Mouse (Mus musculus) liver, embryonic 14.5 days (tissue): ENCODE measurements around the gene Lce3b. TPM values are rescaled to one million over a fixed set of nuclear protein-coding genes. Genes with fewer than 3 reads are reported as not detected.
A peak's percentile ranks its signal among the peaks of the same experiment; 100 is the strongest.

ENCODE experiments used
- ATAC-seq: fragments of 200-750 bp; cut with Nextera tagmentation; 2 replicates; pipeline ENCODE4 v1.8.0; 2017; ENCODE audit warnings: moderate number of reproducible peaks, mild to moderate bottlenecking, moderate library complexity; ENCODE audit not compliant: insufficient read depth
- DNase-seq, 3 experiments: peaks; one replicate each; pipeline ENCODE4 v3.0.0-alpha.2; 2012 to 2013; ENCODE audit warnings: low read depth in 3 of 3, low spot score in 3 of 3
- H3K27ac ChIP-seq: fragments of 300-500 bp; sonication (generic); 2 replicates; pipeline ENCODE4 v1.5.1; 2014; ENCODE audit warnings: moderate library complexity, mild to moderate bottlenecking, control low read depth, inconsistent platforms
- H3K27me3 ChIP-seq: fragments of 300-500 bp; sonication (generic); 2 replicates; pipeline ENCODE4 v1.6.1; 2014; ENCODE audit warnings: mild to moderate bottlenecking, low read length, moderate library complexity; ENCODE audit not compliant: control insufficient read depth, insufficient read depth
- H3K36me3 ChIP-seq: fragments of 300-500 bp; sonication (generic); replicated peaks from 2 replicates; pipeline ENCODE4 v1.6.1; 2014; ENCODE audit warnings: low read depth; ENCODE audit not compliant: control insufficient read depth, insufficient read depth
- H3K4me1 ChIP-seq, 2 experiments: fragments of 200-500 bp in 1 of 2; fragments of 300-500 bp in 1 of 2; sonication (generic) in 1 of 2; replicated peaks; 2 replicates each; pipeline ENCODE4 v1.6.1; 2012 to 2014; ENCODE audit warnings: antibody characterized with exemption in 1 of 2, inconsistent platforms in 1 of 2, low read length in 1 of 2; ENCODE audit not compliant: control insufficient read depth in 2 of 2, insufficient read depth in 2 of 2
- H3K4me2 ChIP-seq: fragments of 300-500 bp; sonication (generic); 2 replicates; pipeline ENCODE4 v1.6.1; 2014; ENCODE audit warnings: low read depth, mild to moderate bottlenecking, control low read depth, moderate library complexity
- H3K4me3 ChIP-seq, 2 experiments: fragments of 200-500 bp in 1 of 2; fragments of 300-500 bp in 1 of 2; sonication (generic) in 1 of 2; 2 replicates each; pipeline ENCODE4 v1.5.1; 2012 to 2014; ENCODE audit warnings: low read depth in 2 of 2, low read length in 2 of 2, mild to moderate bottlenecking in 2 of 2, control low read depth in 1 of 2, inconsistent platforms in 1 of 2, moderate library complexity in 1 of 2; ENCODE audit not compliant: insufficient read depth in 1 of 2
- H3K9ac ChIP-seq: fragments of 300-500 bp; sonication (generic); replicated peaks from 2 replicates; pipeline ENCODE4 v1.6.1; 2014; ENCODE audit warnings: mild to moderate bottlenecking, control low read depth, moderate library complexity
- H3K9me3 ChIP-seq: fragments of 300-500 bp; sonication (generic); 2 replicates; pipeline ENCODE4 v1.6.1; 2016; ENCODE audit warnings: low read length, mixed read lengths; ENCODE audit not compliant: control insufficient read depth
- CTCF ChIP-seq: IDR thresholded peaks from 2 replicates; pipeline ENCODE4 v1.5.1; 2016; ENCODE audit warnings: antibody characterized with exemption, low read depth, control low read depth
- EP300 ChIP-seq: IDR thresholded peaks from 2 replicates; pipeline ENCODE4 v1.6.1; 2016; ENCODE audit warnings: antibody characterized with exemption, low read depth
- WGBS: fragments of 180-500 bp; shearing (Covaris S2); extraction: QIAGEN DNeasy Blood & Tissue Kit; methylation state at CpG from one replicate; pipeline ENCODE4 v1.1.7; 2014; ENCODE audit not compliant: insufficient replicate concordance; 5-methylcytosine and 5-hydroxymethylcytosine counted together
- polyA plus RNA-seq, 2 experiments: library from polyadenylated mRNA; depleted of rRNA in 1 of 2; stranded (reverse) in 1 of 2; unstranded in 1 of 2; fragments of >200 nt; fragmentation: Nextera tagmentation in 1 of 2; extraction: Ambion mirVana in 1 of 2; gene quantifications; 2 replicates each; pipeline versions ENCODE4 v1.2.1 to v1.2.3; 2012 to 2014

Gene Lce3b
- polyA plus RNA-seq, 2 experiments = not detected

- no peaks in the 10 kb centered on the region for H3K27me3 ChIP-seq
- DNase-seq (no peak), ATAC-seq (no peak)
- no peak overlapping the region for H3K4me3 ChIP-seq
- no peaks in the 10 kb centered on the region for H3K4me1 ChIP-seq
- H3K9ac ChIP-seq = no peak overlapping the region
- no peak overlapping the region for H3K27ac ChIP-seq
- 31% methylated on average over 3 of the region's 3 CpGs for WGBS
- H3K36me3 ChIP-seq = no peaks in the 10 kb centered on the region
- H3K9me3 ChIP-seq = no peaks in the 10 kb centered on the region
- TF ChIP-seq EP300 (no peak), CTCF (no peak)
- no peak overlapping the region for H3K4me2 ChIP-seq
Measured at GRCm38 (mm10) chr3:92905182-92905581, 27.6 kb upstream of the Lce3b start.

- H3K27ac ChIP-seq = no peak overlapping the region
- TF ChIP-seq EP300 (no peak), CTCF (peak; percentile 56; the same call in 1 of the 2 replicates)
- H3K4me1 ChIP-seq = no peaks in the 10 kb centered on the region
- no peak overlapping the region for H3K9ac ChIP-seq
- ATAC-seq = no peak
- no peak overlapping the region for H3K4me2 ChIP-seq
- no peak for DNase-seq
- H3K36me3 ChIP-seq = no peaks in the 10 kb centered on the region
- H3K4me3 ChIP-seq = no peak overlapping the region
- H3K27me3 ChIP-seq = no peaks in the 10 kb centered on the region
- WGBS = 30% methylated on average over 4 of the region's 4 CpGs
- no peaks in the 10 kb centered on the region for H3K9me3 ChIP-seq
Measured at GRCm38 (mm10) chr3:92907571-92907970, 25.2 kb upstream of the Lce3b start.

- no peak for TF ChIP-seq EP300
- peak; percentile 10; the same call in 1 of the 2 replicates for TF ChIP-seq CTCF
- Histone ChIP-seq H3K36me3 (no peaks in the 10 kb centered on the region), H3K9ac (no peak overlapping the region), H3K9me3 (no peaks in the 10 kb centered on the region), H3K27me3 (no peaks in the 10 kb centered on the region), H3K4me2 (no peak overlapping the region), H3K4me3 (no peak overlapping the region), H3K4me1 (no peaks in the 10 kb centered on the region), H3K27ac (no peak overlapping the region)
- 39% methylated on average over 4 of the region's 4 CpGs for WGBS
- DNase-seq (no peak), ATAC-seq (no peak)
Measured at GRCm38 (mm10) chr3:92920364-92920763, 12.4 kb upstream of the Lce3b start.

GRCm38 (mm10) chr3:92926130-92926529 lies 6.6 kb upstream of the Lce3b start, which contains the start of gene Lce3a:
Gene Lce3a, minus strand, starts transcription at chr3:92926230.
- Histone ChIP-seq H3K4me2 (no peak within 1 kb of the TSS), H3K4me3 (no peak within 1 kb of the TSS), H3K36me3 (no peaks in the 10 kb centered on the region), H3K9me3 (no peaks in the 10 kb centered on the region), H3K4me1 (no peaks in the 10 kb centered on the region), H3K9ac (no peak within 1 kb of the TSS), H3K27ac (no peak within 1 kb of the TSS), H3K27me3 (no peaks in the 10 kb centered on the region)
- 34% methylated on average over 2 of the region's 2 CpGs for WGBS
- ATAC-seq (no peak), DNase-seq (no peak)
- TF ChIP-seq EP300 (no peak), CTCF (no peak)

GRCm38 (mm10) chr3:92944186-92944585 lies 11.4 kb downstream of the Lce3b start, which contains the start of gene Lce3c:
Gene Lce3c, plus strand, starts transcription at chr3:92944486.
- Histone ChIP-seq H3K9me3 (no peaks in the 10 kb centered on the region), H3K27ac (no peak within 1 kb of the TSS), H3K4me2 (no peak within 1 kb of the TSS), H3K27me3 (no peaks in the 10 kb centered on the region), H3K4me1 (no peaks in the 10 kb centered on the region), H3K9ac (no peak within 1 kb of the TSS), H3K36me3 (no peaks in the 10 kb centered on the region), H3K4me3 (no peak within 1 kb of the TSS)
- ATAC-seq (no peak), DNase-seq (no peak)
- no peak for TF ChIP-seq CTCF
- no peak for TF ChIP-seq EP300
- WGBS = 50% methylated on average over 1 of the region's 1 CpGs
